Mouse (Mus musculus) spleen, adult 2 months (tissue): ENCODE measurements around the gene Limch1.

Experiments used
- CTCF ChIP-seq: fragments of 200-500 bp; IDR thresholded peaks from 2 replicates; pipeline ENCODE4 v1.5.1; 2011; ENCODE audit warnings: mild to moderate bottlenecking, inconsistent platforms; ENCODE audit not compliant: insufficient read depth, insufficient read length, insufficient replicate concordance; ENCODE audit errors: extremely low read depth
- POLR2A ChIP-seq: fragments of 200-500 bp; IDR thresholded peaks from 2 replicates; pipeline ENCODE4 v1.6.1; 2011; ENCODE audit warnings: low read depth, low read length, inconsistent platforms

DNA sequence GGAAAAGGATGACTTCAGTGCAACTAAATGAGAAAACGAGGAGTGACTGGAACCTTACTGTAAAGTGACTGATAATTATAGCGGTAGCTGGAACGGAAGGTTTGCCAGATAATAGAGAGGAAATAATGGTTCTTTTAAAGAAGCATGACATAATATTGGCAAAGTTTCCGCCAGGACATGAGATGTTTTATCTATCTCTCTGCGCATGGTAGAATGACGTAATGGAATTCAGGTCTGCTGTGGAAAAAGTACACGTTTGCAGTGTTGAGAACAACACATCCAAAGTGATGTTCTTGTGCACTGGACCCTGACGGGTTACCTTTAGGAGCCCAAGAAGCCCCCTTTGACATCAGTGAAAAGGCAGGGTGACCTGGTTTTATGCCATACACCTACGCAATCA, 8.0 kb downstream of the Limch1 start:
- TF ChIP-seq CTCF (no peak), POLR2A (no peak)
